Mouse (Mus musculus): Measurements from ENCODE around the gene Dyrk2.

- TF ChIP-seq POLR2A (IDR thresholded peaks at IDR 0.05; ENCODE audit: control insufficient read depth in 1 of 2, insufficient read depth in 1 of 2, low read depth in 1 of 2, low read length in 2 of 2, poor library complexity in 1 of 2) (no peak), CTCF (IDR thresholded peaks at IDR 0.05 in 2 of 3, conservative IDR thresholded peaks at IDR 0.05 in 1 of 3; ENCODE audit: control insufficient read depth in 1 of 3, insufficient read depth in 1 of 3, low read depth in 2 of 3, low read length in 3 of 3, poor library complexity in 1 of 3, severe bottlenecking in 1 of 3) (no peak), RAD21 (IDR thresholded peaks at IDR 0.05; ENCODE audit: low read depth, low read length) (no peak), MYC (IDR thresholded peaks at IDR 0.05; ENCODE audit: low read depth, low read length) (no peak), TBP (IDR thresholded peaks at IDR 0.05; ENCODE audit: low read depth, low read length) (no peak)
Measured at GRCm38 (mm10) chr10:118864976-118865375, 5.0 kb downstream of the Dyrk2 start.
